Mouse (Mus musculus) neural tube, embryonic 15.5 days (tissue): ENCODE measurements around the gene Olfr690. TPM values are rescaled to one million over a fixed set of nuclear protein-coding genes. Genes with fewer than 3 reads are reported as not detected.

Experiments used
- ATAC-seq: fragments of 200-750 bp; cut with Nextera tagmentation; 2 replicates; pipeline ENCODE4 v1.8.0; 2017; ENCODE audit warnings: mild to moderate bottlenecking, moderate TSS enrichment, moderate library complexity; ENCODE audit not compliant: low FRiP score
- H3K27ac ChIP-seq: fragments of 300-500 bp; sonication (generic); replicated peaks from 2 replicates; pipeline ENCODE4 v1.5.1; 2015; ENCODE audit warnings: mild to moderate bottlenecking, inconsistent platforms
- H3K27me3 ChIP-seq: fragments of 300-500 bp; sonication (generic); replicated peaks from 2 replicates; pipeline ENCODE4 v1.6.1; 2015; ENCODE audit warnings: inconsistent platforms
- H3K36me3 ChIP-seq: fragments of 300-500 bp; sonication (generic); 2 replicates; pipeline ENCODE4 v1.6.1; 2015; ENCODE audit warnings: inconsistent platforms
- H3K4me1 ChIP-seq: fragments of 300-500 bp; sonication (generic); 2 replicates; pipeline ENCODE4 v1.6.1; 2015; ENCODE audit warnings: inconsistent platforms
- H3K4me2 ChIP-seq: fragments of 300-500 bp; sonication (generic); 2 replicates; pipeline ENCODE4 v1.6.1; 2015; ENCODE audit warnings: inconsistent platforms, mild to moderate bottlenecking, moderate library complexity
- H3K4me3 ChIP-seq: fragments of 300-500 bp; sonication (generic); replicated peaks from 2 replicates; pipeline ENCODE4 v1.5.1; 2015; ENCODE audit warnings: mild to moderate bottlenecking, inconsistent platforms
- H3K9ac ChIP-seq: fragments of 300-500 bp; sonication (generic); replicated peaks from 2 replicates; pipeline ENCODE4 v1.6.1; 2015; ENCODE audit warnings: mild to moderate bottlenecking, inconsistent platforms
- H3K9me3 ChIP-seq: fragments of 300-500 bp; sonication (generic); replicated peaks from 2 replicates; pipeline ENCODE4 v1.6.1; 2016; ENCODE audit warnings: inconsistent platforms
- WGBS: fragments of 180-500 bp; shearing (Covaris S2); methylation state at CpG from one replicate; pipeline ENCODE4 v1.1.7; 2015; ENCODE audit warnings: mixed read lengths; 5-methylcytosine and 5-hydroxymethylcytosine counted together
- polyA plus RNA-seq: library from polyadenylated mRNA; unstranded; fragments of >200 nt; fragmentation: Nextera tagmentation; extraction: Ambion mirVana; gene quantifications from 2 replicates; pipeline ENCODE4 v1.2.1, GENCODE M21; 2015

The Olfr690 gene
- polyA plus RNA-seq, 1 experiment from 2014 or later: not detected

DNA sequence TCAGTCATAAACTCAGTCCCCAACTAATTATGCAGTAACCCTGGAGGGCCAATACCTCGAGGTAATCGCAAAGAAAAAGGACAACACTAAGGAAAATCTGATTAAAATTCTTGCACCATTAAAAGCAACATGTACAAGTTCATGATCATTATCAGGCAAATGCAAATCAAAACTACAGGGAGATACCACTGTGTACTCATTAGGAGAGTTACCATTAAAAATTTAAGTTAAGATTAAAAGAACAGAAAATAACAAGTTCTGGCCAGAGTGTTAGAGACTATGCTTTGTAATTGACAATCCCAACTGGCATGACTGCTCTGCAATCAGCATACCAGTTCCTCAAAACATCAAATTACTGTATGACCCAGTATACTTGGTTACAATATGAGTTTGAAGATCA is 8.8 kb upstream of the Olfr690 start:
- no peaks in the 10 kb centered on the region for H3K9me3 ChIP-seq
- WGBS: 86% methylated on average over 2 of the region's 2 CpGs
- H3K4me3 ChIP-seq: no peak overlapping the region
- H3K27me3 ChIP-seq: no peaks in the 10 kb centered on the region
- ATAC-seq: no peak
- no peaks in the 10 kb centered on the region for H3K36me3 ChIP-seq
- no peak overlapping the region for H3K4me2 ChIP-seq
- H3K9ac ChIP-seq: no peak overlapping the region
- no peak overlapping the region for H3K27ac ChIP-seq
- no peaks in the 10 kb centered on the region for H3K4me1 ChIP-seq

DNA sequence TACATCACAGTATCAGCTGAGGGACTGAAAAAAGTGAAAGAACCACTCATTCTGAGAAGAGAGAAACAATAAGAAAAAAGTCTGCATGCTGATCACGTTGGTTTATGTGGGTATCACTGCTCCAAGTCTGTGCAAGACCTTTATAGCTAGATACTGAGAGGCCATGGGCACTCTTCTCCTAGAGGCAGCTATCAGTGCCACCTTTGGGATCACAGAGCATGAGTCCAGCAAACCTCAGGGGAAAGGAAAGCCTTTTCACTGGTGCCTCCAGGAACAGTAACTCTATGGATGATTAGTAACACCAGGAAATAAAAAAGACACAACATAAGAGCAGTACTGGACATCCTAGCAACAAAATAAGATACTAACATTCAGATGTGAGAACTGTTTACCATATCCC is 8.3 kb upstream of the Olfr690 start, which contains the start of gene Olfr691:
Olfr691 (minus strand) TSS at position 101 of the 400 bp plus-strand sequence.
- H3K9me3 ChIP-seq: no peaks in the 10 kb centered on the region
- H3K9ac ChIP-seq: no peak within 1 kb of the TSS
- WGBS: 57% methylated on average over 1 of the region's 1 CpGs
- no peaks in the 10 kb centered on the region for H3K4me1 ChIP-seq
- H3K36me3 ChIP-seq: no peaks in the 10 kb centered on the region
- no peak within 1 kb of the TSS for H3K27ac ChIP-seq
- no peaks in the 10 kb centered on the region for H3K27me3 ChIP-seq
- H3K4me2 ChIP-seq: no peak within 1 kb of the TSS
- no peak for ATAC-seq
- no peak within 1 kb of the TSS for H3K4me3 ChIP-seq

GRCm38 (mm10) chr7:105325302-105325701 is 8.6 kb downstream of the Olfr690 start:
- WGBS: 76% methylated on average over 2 of the region's 2 CpGs
- Histone ChIP-seq H3K27me3 (no peaks in the 10 kb centered on the region), H3K9me3 (no peaks in the 10 kb centered on the region), H3K27ac (no peak overlapping the region), H3K36me3 (no peaks in the 10 kb centered on the region), H3K9ac (no peak overlapping the region), H3K4me3 (no peak overlapping the region), H3K4me1 (no peaks in the 10 kb centered on the region), H3K4me2 (no peak overlapping the region)
- no peak for ATAC-seq

GRCm38 (mm10) chr7:105310865-105311264 is 23.0 kb downstream of the Olfr690 start, which contains the start of gene Olfr689:
Gene Olfr689 (plus strand): TSS chr7:105311165.
- Histone ChIP-seq H3K27me3 (no peaks in the 10 kb centered on the region), H3K4me1 (no peaks in the 10 kb centered on the region), H3K27ac (no peak within 1 kb of the TSS), H3K36me3 (no peaks in the 10 kb centered on the region), H3K9me3 (no peaks in the 10 kb centered on the region), H3K9ac (no peak within 1 kb of the TSS), H3K4me2 (no peak within 1 kb of the TSS), H3K4me3 (no peak within 1 kb of the TSS)
- WGBS: 78% methylated on average over 1 of the region's 1 CpGs
- no peak for ATAC-seq

DNA sequence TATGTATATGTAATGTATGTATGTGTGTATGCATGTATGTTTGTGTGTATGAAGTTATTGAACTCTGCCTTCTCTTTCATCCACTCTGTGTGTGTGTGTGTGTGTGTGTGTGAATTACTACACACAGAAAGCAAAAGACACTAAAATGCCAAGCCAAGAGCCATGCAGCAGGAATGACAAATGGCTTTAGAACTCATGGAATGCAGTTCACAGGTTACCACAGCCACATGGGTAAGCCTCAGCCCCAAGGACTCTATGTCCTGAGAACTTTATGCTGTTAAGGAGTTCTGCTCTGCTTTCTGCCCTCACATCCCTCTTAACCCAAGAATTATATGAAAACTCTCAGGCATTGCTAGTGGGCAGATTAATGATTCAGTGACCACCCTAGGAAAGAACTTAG is 43.9 kb downstream of the Olfr690 start:
- Histone ChIP-seq H3K9me3 (no peaks in the 10 kb centered on the region), H3K9ac (no peak overlapping the region), H3K4me3 (no peak overlapping the region), H3K36me3 (no peaks in the 10 kb centered on the region), H3K4me2 (no peak overlapping the region), H3K27ac (no peak overlapping the region), H3K4me1 (no peaks in the 10 kb centered on the region), H3K27me3 (no peaks in the 10 kb centered on the region)
- ATAC-seq: no peak

DNA sequence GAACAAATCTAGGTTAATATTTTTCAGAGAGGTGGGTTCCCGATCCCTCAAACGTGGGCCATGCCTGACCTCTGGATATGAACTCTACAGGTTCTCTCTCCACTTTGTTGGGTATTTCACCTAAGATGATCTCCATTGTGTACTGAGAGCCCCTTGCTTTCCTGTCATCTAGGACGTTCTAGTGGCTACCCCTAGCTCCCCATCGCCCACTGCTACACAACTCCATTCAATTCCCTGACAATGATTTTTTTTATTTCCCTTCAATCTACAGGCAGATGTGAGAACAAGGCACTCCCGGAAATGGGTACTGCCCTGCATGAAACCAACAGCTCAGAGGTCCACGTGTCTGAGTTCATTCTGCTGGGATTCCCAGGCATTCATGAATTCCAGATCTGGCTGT is 46.1 kb downstream of the Olfr690 start, which contains the start of gene Olfr688:
Olfr688 (plus strand) TSS at position 301 of the 400 bp plus-strand sequence.
- Histone ChIP-seq H3K27me3 (no peaks in the 10 kb centered on the region), H3K4me2 (no peak within 1 kb of the TSS), H3K4me1 (no peaks in the 10 kb centered on the region), H3K4me3 (no peak within 1 kb of the TSS), H3K36me3 (no peaks in the 10 kb centered on the region), H3K27ac (no peak within 1 kb of the TSS), H3K9ac (no peak within 1 kb of the TSS), H3K9me3 (no peaks in the 10 kb centered on the region)
- WGBS: 76% methylated on average over 6 of the region's 6 CpGs
- no peak for ATAC-seq

Other genes starting within 250 kb of the Olfr690 start
- not detected in 2 replicates for gene Olfr680-ps1, start 241.3 kb downstream of the Olfr690 start, polyA plus RNA-seq
- gene Olfr681, start 217.3 kb downstream of the Olfr690 start, polyA plus RNA-seq: not detected in 2 replicates
- not detected in 2 replicates for gene Olfr683, start 187.1 kb downstream of the Olfr690 start, polyA plus RNA-seq
- gene Olfr684, start 170.5 kb downstream of the Olfr690 start, polyA plus RNA-seq: not detected in 2 replicates
- not detected in 2 replicates for gene Olfr685, start 148.1 kb downstream of the Olfr690 start, polyA plus RNA-seq
- not detected in 2 replicates for gene Olfr686, start 126.6 kb downstream of the Olfr690 start, polyA plus RNA-seq
- not detected in 2 replicates for gene Olfr688, start 46.0 kb downstream of the Olfr690 start, polyA plus RNA-seq
- not detected in 2 replicates for gene Olfr689, start 22.9 kb downstream of the Olfr690 start, polyA plus RNA-seq
- gene Olfr691, start 8.2 kb upstream of the Olfr690 start, polyA plus RNA-seq: 0.23 and 0.26 TPM in 2 replicates
- gene Olfr692, start 34.1 kb upstream of the Olfr690 start, polyA plus RNA-seq: not detected in 2 replicates
- not detected in 2 replicates for gene Gm5901, start 40.9 kb upstream of the Olfr690 start, polyA plus RNA-seq
- 39.0 and 41.9 TPM in 2 replicates for gene Fam160a2, start 66.0 kb upstream of the Olfr690 start, polyA plus RNA-seq
- gene Cnga4, start 70.5 kb upstream of the Olfr690 start, polyA plus RNA-seq: 0.08 and 0.09 TPM in 2 replicates
- gene Cckbr, start 91.6 kb upstream of the Olfr690 start, polyA plus RNA-seq: 5.3 and 6.2 TPM in 2 replicates
- 34.6 and 39.9 TPM in 2 replicates for gene Cavin3, start 148.2 kb upstream of the Olfr690 start, polyA plus RNA-seq
- 83.2 and 91.4 TPM in 2 replicates for gene Smpd1, start 220.3 kb upstream of the Olfr690 start, polyA plus RNA-seq
- 248 and 299 TPM in 2 replicates for gene Apbb1, start 247.5 kb upstream of the Olfr690 start, polyA plus RNA-seq